Mouse (Mus musculus): ENCODE results near the gene Capza2.

Gene Capza2

GRCm38 (mm10) chr6:17640031-17640430 lies 4.0 kb downstream of the Capza2 start:
- peak; percentile 66 for DNase-seq (ENCODE audit: low read depth, low spot score)

DNA sequence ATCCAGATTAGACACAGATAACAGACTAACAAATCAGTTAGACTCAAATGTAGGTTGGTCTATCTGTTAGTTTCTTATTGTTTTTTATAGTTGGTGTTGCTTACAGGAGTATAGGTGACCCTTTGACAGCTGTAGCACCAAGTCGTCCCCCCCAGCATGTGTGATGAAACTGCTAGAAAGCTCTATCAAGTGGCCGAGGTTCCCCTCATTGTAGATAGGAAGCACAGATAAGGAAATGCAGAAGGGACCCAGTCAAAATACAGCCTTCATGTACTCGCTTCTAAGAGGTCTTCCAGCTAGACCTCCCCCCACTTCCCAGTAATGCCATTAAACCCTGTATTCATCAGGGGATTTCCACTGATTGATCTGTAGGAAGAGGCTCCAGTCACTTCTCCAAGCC lies 6.7 kb downstream of the Capza2 start:
- DNase-seq (ENCODE audit: low read depth, low spot score): no peak

- DNase-seq (ENCODE audit: low read depth, low spot score): no peak
These were observed 10.1 kb downstream of the Capza2 start for GRCm38 (mm10) chr6:17646107-17646506.

DNA sequence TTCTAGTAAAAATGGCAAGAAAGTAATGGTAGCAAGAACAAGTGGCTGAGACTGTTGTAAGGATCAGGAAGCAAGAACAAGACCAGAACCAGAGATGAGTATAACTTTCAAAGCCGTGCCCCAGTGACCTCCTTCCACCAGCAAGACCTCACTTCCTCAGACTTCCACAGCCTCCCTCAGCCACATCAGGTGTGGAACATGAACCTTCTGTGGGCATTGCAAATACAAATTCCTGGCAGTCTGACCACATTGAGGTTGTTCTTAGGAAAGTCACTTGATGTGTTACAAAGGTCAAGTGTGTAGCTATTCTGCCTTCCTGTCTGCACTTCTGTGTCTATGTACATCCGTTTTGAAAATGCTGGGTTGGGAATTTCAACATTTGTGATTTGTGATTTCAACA lies 16.1 kb downstream of the Capza2 start:
- DNase-seq (ENCODE audit: low read depth, low spot score): no peak

- DNase-seq (ENCODE audit: low read depth, low spot score): no peak
These were observed 19.0 kb downstream of the Capza2 start for GRCm38 (mm10) chr6:17655080-17655479.

DNA sequence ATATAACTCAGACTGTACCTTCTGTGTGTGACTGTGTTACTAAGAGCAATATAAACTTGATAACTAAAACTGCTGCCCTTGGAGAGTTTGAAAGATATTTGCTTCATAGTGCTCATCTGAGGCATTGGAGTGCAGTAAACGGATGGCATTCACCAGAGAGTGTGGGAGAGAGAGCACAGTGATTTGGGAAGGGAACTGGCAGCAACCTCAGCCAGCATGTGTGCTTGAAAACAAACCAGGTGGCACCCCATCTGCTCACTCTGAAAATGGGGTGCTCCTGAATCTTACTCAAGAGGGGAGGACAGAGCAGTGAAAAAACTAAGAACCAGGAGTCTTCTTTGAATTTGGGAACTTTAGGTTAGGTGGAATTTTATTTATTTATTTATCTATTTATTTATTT lies 21.3 kb downstream of the Capza2 start:
- no peak for DNase-seq (ENCODE audit: low read depth, low spot score)

- no peak for DNase-seq (ENCODE audit: low read depth, low spot score)
These were observed 29.3 kb downstream of the Capza2 start for GRCm38 (mm10) chr6:17665348-17665747.

DNA sequence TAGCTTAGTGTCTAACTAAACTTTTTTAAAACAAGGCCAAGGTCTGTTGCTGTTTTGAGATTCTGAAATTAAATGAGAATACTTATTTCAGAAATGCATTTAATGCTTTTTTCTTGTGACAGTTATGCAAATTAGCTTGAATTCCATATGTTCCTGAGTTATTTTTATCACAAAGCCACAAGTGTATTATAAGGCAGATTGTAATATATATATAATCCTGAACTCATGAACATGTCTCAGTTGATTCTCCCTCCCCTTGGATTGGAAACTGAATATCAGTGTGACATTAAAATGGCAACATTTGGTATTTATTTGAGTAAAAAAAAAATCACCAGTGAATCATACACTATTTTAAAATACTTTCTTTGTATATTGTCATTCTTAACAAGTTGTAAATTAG lies 30.0 kb downstream of the Capza2 start:
- no peak for DNase-seq (ENCODE audit: low read depth, low spot score)

GRCm38 (mm10) chr6:17667813-17668212 lies 31.8 kb downstream of the Capza2 start:
- no peak for DNase-seq (ENCODE audit: low read depth, low spot score)

- no peak for DNase-seq (ENCODE audit: low read depth, low spot score)
These were observed 32.3 kb downstream of the Capza2 start for GRCm38 (mm10) chr6:17668334-17668733.

- no peak for DNase-seq (ENCODE audit: low read depth, low spot score)
These were observed 33.8 kb downstream of the Capza2 start for GRCm38 (mm10) chr6:17669826-17670225.

DNA sequence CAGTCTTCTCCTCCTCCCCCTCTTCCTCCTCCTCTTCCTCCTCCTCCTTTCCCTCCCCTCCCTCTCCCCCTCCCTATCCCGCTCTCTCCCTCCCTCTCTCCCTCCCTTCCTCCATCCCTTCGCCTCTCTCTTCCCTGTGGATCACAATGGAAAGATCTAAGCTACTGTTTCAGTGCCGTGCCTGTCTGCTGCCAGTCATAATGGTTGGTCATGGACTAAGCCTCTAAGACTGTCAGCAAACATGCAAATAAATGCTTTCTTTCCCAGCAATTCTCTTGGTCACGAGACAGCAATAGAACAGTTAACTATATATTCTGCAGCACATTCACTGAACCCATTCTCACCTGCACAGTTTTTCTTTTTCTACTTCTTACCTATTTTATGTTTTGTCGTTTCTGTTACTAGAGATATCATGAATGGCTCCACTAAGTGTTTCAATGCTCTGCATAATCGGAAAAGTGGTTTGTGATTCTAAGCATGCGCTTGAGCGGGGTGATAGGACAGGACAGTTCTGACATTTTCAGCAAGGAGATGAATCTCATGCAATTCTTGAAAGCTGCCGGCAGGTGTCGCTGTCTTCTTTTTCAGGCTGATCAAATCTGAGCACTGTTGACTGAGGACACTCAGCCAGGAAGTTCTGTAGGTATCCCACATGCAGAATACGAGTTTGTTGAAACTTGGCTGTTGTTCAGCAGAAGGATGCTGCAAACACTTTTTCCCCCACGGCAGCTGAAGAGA lies 39.2 kb downstream of the Capza2 start:
- peak; percentile 76 for DNase-seq (ENCODE audit: low read depth, low spot score)

DNA sequence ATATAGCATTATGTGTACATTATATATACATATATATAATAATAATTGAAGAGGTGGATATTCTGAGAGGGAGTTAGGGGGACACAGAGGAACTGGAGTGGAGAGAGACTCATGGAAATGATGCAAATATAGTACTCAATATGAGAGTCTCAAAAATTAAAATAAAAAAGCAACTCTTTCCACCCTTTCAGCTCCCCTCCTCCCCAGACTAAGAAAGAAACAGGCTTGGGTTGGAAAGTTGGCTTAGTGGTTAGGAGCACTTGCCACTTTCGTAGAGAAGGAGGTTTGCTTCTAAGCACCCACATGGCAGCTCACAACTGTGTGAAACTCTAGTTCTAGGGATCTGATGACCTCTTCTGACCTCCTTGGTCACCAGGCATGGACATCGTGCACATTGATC lies 41.0 kb downstream of the Capza2 start:
- DNase-seq (ENCODE audit: low read depth, low spot score): no peak

- DNase-seq (ENCODE audit: low read depth, low spot score): no peak
These were observed 44.4 kb downstream of the Capza2 start for GRCm38 (mm10) chr6:17680266-17680925.

DNA sequence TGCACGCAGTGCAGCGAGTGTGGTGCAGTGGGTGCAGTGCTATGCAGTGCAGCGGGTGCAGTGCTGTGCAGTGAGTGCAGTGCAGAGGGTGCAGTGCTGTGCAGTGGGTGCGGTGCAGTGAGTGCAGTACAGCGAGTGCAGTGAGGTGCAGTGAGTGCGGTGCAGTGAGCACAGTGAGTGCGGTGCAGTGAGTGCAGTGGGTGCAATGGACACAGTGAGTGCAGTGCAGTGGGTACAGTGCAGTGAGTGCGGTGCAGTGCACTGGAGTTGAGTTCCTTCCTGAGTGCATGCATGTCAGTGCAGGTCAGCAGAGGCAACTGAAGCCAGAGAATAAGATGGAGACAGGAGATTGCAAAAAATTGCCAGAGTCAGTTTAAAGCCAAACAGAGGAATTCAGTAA lies 45.8 kb downstream of the Capza2 start:
- peak; percentile 29 for DNase-seq (ENCODE audit: low read depth, low spot score)

DNA sequence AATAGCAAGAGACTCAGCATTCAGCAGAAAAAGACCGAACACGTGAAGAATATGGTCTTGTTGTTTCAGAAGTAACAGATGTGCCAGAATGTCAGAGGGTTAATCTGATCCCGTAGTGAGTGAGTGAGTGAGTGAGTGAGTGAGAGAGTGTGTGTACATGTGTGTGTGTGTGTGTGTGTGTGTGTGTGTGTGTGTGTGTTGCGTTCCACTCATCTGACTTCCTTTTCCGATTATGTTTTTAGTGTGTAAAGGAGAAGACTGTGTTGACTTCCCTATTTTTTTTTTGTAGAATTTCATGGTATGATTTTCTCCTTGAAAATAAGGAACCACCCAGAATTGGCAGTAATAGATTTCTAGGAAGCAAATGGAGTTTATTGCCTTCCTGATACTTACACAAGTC lies 52.6 kb downstream of the Capza2 start:
- no peak for DNase-seq (ENCODE audit: low read depth, low spot score)

DNA sequence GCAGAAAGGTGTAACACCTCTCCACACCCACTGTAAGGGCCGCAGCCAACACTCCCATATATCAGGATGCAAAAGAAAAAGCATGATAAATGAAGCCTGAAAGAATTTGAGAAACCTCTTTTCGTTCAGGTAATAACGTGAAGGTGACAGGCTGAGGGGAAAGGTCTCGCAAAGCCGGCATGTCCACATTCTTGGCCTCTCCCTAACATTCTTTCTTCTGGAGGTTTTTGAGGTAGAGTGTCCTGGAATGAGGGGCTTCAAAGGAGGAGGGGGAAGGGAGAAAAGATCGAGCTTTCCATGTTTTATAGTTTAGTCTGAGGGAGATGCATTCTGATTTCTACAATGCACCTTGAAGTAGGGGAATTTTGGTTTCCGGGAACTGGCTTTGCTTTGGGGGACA lies 56.6 kb downstream of the Capza2 start, which contains the start of gene St7:
Gene St7, plus strand, starts transcription at position 287 of the 400 bp plus-strand sequence.
- peak; percentile 40 for DNase-seq (ENCODE audit: low read depth, low spot score)

DNA sequence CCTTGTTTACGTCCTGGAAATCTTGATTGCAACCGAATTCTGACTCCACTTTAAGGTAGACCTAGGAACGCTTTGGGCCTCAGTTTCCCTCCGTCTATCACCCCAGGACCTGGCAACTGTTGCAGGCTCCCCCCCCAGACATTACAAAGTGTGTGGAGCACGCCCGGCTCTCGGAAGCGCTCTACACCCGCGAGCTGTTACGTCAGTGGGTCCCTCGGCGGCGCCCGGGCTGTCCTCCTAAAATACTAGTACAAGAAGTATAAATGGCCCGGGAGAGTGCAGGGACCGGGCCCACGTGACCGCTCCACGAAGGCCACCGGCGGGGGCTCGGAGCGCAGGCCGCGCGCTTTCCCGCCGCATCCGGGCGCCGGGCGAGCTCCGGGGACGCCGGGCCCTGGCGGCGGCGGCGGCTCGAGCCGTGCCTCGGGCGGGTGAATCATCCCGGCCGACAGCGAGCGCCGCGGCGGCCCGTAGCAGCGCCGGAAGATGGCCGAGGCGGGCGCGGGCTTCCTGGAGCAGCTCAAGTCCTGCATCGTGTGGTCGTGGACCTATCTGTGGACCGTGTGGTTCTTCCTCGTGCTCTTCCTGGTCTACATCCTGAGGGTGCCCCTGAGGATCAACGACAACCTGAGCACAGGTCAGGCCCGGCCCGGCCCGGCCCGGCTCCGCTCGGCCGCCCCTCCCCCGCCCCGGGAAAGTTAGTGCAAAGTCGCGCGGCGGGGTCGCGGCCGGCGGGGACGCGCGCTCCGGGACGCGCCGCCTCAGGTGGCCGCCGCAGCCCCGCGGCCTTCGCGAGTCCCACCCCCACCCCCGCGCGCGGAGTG lies 57.9 kb downstream of the Capza2 start:
- peak; percentile 60 for DNase-seq (ENCODE audit: low read depth, low spot score)

DNA sequence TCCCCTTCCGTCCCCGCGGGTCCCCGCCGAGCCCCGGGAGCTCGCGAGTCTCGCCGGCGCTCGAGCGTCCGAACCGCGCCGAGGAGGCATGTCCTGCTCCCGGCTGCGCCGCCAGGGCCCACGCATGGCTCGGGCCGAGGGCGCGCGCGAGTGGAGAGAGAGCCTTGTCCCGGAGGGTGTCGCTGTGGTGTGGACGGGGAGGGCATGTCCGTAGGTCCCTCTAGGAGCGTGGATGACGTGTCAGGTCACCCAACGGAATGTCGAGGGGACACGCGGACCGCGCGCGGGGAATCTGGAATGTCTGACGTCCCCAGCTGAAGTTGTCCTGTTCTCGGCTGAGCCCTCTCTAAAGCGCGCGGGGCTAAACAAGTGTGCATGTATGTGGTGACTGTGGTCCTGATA lies 58.5 kb downstream of the Capza2 start:
- DNase-seq (ENCODE audit: low read depth, low spot score): peak; percentile 60

- DNase-seq (ENCODE audit: low read depth, low spot score): peak; percentile 72
These were observed 60.3 kb downstream of the Capza2 start for GRCm38 (mm10) chr6:17696321-17696734.

DNA sequence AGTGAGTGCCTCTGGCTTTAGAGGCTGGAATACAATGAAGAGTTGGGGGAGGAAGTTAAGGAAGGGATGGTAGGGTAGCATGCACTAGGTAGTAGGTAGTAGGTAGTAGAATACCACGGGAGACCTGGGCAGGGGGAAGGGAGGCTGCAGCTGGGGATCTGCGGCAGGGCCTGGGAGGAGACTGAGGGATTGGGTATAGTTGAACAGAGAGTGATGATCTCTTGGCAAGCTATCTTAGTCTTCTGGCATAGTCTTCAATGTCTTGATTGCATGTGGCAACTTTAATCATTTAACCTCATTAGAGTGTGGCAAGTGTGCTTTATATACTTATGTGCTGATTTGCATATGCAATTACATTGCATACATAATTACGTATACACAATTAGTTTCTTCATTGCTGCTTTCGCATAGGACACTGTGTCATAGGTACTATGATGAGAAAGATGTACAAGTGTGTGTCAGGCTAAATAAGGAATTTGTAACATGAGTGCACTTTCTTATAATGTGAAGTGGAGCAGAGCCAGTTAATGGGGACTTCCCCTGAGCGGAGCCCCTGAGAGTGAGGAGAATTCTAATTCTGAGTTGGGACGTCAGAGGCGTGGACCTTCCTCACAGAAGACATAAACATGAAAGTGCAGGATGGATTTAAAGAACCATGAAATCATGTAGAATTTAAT lies 65.0 kb downstream of the Capza2 start:
- DNase-seq (ENCODE audit: low read depth, low spot score): no peak

- peak; percentile 13 for DNase-seq (ENCODE audit: low read depth, low spot score)
These were observed 68.0 kb downstream of the Capza2 start for GRCm38 (mm10) chr6:17704038-17704437.

Measured in R1 (cell line).